Mouse (Mus musculus) adrenal gland, postnatal 36 days (tissue): ENCODE results near the gene Zfp91. TPM values are rescaled to one million over a fixed set of nuclear protein-coding genes. Genes with fewer than 3 reads are reported as not detected.

Experiments used
- DNase-seq, 2 experiments: peaks; one replicate each; pipeline ENCODE4 v3.0.0; 2021; ENCODE audit warnings: mixed read lengths in 1 of 2
- long read RNA-seq, 2 experiments: library from polyadenylated mRNA; stranded (forward); transcript quantifications; one replicate each; pipeline ENCODE4 v2.0.0; 2021; ENCODE audit warnings: borderline sequencing depth in 2 of 2
- total RNA-seq, 2 experiments: library from RNA; stranded (reverse); gene quantifications; 2 replicates each; pipeline ENCODE4 v1.2.3; 2021

Gene Zfp91
- total RNA-seq, result 10 to 100 TPM; 72.7 to 88.4 TPM
- long read RNA-seq, experiment 1, full-length matches to known transcripts, result 10 of 56 reads
- long read RNA-seq, experiment 1, partial matches to known transcripts, result 36 of 56 reads
- long read RNA-seq, experiment 1, other reads (novel, unspliced or antisense), result 10 of 56 reads
- long read RNA-seq, experiment 2, full-length matches to known transcripts, result 8 of 14 reads
- long read RNA-seq, experiment 2, partial matches to known transcripts, result 1 of 14 reads
- long read RNA-seq, experiment 2, other reads (novel, unspliced or antisense), result 5 of 14 reads

DNA sequence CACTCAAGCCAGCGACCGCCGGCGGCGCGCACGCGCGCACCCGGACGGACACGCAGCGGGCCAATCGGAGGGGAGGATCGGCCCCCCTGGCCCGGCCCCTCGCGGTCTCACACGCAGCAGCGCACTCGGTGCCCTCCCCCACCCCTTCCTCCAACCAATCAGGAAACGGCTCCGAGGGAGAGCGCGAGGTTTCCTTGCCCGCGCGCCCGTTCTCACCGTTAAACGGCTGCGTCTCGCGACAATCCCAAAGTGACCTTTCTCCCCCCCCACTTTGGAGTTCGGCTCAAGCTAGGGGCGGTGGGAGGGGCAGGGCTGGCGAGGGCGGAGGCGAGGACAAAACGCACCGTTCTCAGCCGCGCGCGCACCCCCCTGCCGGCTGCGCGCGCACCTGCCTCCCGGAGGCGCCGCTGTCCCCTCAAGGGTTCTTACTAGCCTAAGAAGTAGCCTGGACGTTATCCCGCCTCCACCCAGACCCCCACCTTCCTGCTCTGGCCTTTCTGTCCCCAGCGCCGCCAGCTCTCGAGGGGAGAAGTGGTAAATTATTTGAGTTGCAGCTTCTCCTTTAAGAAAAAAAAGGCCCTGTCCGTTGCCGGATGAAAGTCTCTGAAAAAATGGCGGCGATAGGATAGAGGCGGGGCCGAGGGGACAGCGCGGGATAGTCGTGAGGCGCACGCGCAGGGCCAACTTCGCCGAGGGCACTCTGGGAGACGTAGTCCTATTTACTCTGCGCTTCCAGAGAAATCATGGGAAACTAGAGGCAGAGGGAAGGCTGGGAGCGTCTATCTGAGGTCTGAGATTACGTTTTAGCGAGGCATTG, at the start of gene Zfp91, which contains the start of gene Lpxn:
TSS of gene Zfp91 (minus strand) at position 616 of the 817 bp plus-strand sequence.
TSS of gene Lpxn (plus strand) at position 683 of the 817 bp plus-strand sequence.
- peak; percentile 97 to 99 for DNase-seq

DNA sequence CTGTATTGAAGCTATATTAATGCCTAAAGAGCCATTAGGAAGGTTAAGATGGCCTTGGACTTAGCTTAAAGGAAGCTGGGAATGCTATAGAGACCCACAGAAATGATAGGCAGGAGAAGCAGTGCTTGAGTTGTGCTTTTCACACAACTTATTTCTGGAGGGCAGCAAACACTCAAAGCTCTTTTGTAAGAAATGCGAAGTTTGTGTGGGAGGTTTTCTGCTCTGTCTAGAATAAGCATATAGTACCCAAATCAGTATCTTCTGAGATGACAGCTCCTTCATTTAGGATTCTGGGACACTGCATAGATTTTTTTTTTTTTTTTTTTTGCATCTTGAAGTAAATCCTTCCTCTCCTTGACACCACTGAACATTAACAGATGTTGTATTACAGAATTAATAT, 42.6 kb upstream of the Zfp91 start:
- DNase-seq, result no peak

DNA sequence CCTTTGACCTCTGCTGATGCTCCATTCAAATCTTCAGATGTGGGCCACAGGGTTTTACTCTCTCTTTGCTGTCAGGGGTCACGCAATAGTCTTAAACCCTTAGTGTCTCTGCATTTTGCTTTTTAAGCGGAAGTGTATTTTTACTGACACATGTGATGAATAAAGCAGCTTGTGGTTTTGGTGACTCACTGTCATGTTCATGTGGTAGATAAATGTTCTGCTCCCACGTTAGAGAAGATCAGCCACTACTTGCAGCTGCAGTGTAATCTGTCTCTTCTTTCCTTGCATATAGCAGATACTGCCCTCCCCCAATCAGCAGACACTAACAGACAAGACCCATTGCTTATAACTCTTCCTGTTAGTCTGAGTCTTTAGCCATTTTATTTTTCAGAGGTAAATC, 37.7 kb upstream of the Zfp91 start:
- peak in 1 of 2 experiments; percentile 18 for DNase-seq

- DNase-seq, result no peak
These were observed 35.6 kb upstream of the Zfp91 start for GRCm38 (mm10) chr19:12831559-12831958.

GRCm38 (mm10) chr19:12830823-12831430, 35.0 kb upstream of the Zfp91 start:
- DNase-seq, result no peak

DNA sequence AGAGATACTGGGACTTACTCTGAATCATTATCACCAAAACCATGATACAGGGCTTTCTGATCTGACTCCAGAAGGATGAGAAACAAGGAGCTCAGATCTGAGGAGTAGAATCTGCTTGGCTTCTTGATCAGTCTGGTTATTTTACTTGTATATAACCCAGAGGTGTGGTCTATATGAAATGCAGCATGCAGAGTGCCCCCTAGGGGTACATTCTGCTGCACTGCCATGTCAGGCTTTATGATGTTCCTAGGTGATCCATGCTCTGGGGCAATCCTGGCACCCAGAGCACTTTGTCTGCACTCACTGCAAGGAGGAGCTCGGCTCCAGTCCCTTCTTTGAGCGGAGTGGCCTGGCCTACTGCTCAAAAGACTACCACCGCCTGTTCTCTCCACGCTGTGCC, 28.6 kb upstream of the Zfp91 start:
- peak in 1 of 2 experiments; percentile 18 for DNase-seq

- DNase-seq, result peak in 1 of 2 experiments; percentile 51
These were observed 24.5 kb upstream of the Zfp91 start for GRCm38 (mm10) chr19:12820383-12820782.

DNA sequence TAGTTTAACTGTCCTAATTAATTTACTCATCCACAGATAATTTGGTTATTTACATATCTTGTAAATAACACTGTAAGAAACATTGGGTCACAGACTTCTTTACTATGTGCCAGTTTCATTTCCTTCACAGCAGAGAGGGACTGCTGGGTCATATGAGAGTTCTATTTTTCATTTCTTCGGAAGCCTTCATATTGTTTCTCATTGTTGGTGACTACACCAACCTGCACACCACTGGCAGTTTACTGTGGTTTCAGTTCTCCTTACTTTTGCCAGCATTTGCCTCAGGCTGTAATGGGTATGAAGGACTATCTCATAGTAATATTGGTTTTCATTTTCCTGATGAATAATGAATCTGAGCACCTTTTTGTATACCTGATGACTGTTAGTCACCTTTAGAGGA, 22.6 kb upstream of the Zfp91 start:
- DNase-seq, result no peak

GRCm38 (mm10) chr19:12813883-12814282, 18.0 kb upstream of the Zfp91 start:
- DNase-seq, result no peak

DNA sequence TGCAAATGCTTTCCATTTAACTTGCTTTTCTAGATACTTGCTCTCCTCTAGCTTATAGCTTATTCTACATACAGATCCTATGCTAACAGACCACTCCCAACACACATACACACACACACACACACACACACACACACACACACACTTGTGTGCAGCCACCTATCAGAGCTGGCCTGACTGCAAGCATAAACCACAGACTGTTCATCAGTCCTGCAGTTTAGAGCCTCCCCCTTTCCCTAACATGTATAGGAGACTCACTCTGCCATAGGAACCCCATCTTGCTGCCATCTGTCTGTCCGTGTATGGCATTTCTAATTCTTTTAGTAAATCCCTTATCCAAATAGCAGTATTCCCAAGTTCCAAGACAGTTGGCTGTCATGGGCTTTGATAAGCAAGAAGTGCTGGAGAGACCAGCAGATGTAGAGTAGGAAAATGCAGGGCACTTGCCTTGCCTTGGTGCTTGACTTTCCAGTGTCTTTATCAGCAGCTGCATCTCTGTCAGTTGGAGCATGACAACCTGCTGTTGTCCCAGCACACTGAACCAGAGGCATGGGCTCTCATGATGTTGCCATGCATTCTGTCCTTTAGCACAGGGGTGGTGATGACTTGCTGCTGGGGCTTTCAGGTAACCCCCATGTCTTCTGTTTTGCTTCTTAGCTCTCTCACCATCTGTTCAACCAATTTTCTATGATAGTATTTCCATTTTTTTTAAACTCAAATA, 16.9 kb upstream of the Zfp91 start:
- no peak for DNase-seq

- DNase-seq, result no peak
These were observed 10.3 kb upstream of the Zfp91 start for GRCm38 (mm10) chr19:12806214-12806613.

DNA sequence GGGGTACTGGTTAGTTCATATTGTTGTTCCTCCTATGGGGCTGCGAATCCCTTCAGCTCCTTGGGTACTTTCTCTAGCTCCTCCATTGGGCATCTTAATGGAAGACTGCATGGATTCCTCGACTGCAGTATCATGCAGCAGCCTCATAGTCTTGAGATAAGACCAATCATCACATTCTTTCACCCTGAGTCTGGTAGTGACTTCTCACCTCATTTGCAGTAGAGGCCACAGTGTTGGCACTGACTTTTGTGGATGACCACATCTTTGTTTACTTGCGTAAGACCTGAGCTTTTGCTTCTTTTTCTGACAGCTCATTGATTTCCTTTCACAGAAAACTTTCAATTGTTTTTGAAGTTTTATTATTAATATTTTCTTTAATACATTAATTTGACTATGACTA, 9.8 kb upstream of the Zfp91 start:
- DNase-seq, result no peak

GRCm38 (mm10) chr19:12804237-12804636, 8.3 kb upstream of the Zfp91 start:
- DNase-seq, result no peak

GRCm38 (mm10) chr19:12802830-12803229, 6.9 kb upstream of the Zfp91 start:
- peak in 1 of 2 experiments; percentile 18 for DNase-seq

DNA sequence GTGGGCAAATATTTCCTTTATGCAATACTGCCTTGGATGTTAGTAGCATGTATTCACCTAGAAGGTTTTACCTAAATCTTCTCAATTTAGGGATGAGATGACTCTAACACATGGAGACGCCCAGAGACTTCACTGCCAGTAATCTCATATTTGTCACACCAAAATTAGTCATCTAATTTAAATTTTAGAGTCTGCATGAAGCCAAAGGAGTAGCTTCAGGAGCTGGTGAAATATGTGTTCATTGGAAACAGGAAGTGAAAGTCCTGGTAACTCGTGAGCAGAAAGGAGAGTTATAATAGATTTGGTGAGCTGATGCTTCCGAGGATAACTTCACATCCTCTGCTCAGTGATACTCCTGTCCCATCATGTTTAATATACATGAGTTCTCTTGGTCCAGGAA, 5.1 kb upstream of the Zfp91 start:
- DNase-seq, result no peak

- DNase-seq, result no peak
These were observed 4.7 kb upstream of the Zfp91 start for GRCm38 (mm10) chr19:12800621-12801020.

GRCm38 (mm10) chr19:12799081-12799480, 3.2 kb upstream of the Zfp91 start:
- no peak for DNase-seq

DNA sequence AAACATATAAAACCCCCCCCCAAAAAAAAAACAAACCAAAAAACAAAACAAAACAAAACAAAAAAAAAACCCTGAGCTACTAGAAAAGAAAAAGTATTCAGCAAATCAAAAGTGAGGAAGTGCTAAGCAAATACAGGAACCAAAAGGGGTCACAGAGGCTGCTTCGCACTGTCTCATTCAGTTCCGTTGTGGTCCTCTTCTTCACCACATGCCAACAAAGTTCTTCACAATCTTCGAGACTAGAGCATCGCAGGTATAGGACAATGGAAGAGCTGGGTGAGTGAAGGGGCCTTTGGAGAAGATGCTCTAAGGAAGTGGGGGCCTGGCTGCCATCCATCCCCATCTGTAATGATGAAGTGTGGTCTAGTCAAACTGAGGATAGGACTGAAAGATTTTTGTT, 2.5 kb upstream of the Zfp91 start:
- no peak for DNase-seq

GRCm38 (mm10) chr19:12797071-12797470, 1.1 kb upstream of the Zfp91 start:
- DNase-seq, result peak in 1 of 2 experiments; percentile 24

DNA sequence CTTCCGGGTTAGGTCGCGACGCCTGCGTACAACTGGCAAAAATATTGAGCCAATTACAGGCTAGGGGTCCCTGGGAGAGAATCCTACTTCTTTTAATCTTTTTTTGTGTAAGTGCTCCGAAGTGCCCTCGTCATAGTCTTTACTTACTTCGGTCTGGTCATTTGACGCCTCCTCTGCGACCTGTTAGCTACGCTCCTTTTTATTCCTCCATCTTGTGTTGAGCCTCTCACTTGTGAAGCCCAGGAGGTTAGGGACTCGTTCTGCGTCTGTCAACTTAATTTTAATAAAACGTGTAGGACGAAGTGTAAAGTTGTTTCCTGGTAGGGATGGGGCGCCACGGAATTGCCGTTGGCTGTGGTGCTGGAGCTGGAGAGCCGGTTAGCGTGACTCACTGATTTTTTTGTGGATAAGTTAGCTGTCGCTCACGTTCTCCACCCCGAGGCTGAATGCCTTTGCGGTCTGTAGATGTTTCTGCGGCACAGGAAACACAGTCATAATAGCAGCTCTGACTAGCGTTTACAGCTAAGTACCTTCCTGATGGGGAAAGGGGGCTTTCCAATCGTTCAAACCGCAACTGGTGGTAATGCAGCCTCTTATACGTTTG, 504 bp upstream of the Zfp91 start:
- DNase-seq, result peak; percentile 72

- DNase-seq, result no peak
These were observed 816 bp downstream of the Zfp91 start for GRCm38 (mm10) chr19:12795110-12795509.
